Mouse (Mus musculus): ENCODE data around the gene P4ha2. TPM values are rescaled to one million over a fixed set of nuclear protein-coding genes. Genes with fewer than 3 reads are reported as not detected.

Gene P4ha2
- total RNA-seq, 1 experiment from 2014 or later, result 0.18 TPM

DNA sequence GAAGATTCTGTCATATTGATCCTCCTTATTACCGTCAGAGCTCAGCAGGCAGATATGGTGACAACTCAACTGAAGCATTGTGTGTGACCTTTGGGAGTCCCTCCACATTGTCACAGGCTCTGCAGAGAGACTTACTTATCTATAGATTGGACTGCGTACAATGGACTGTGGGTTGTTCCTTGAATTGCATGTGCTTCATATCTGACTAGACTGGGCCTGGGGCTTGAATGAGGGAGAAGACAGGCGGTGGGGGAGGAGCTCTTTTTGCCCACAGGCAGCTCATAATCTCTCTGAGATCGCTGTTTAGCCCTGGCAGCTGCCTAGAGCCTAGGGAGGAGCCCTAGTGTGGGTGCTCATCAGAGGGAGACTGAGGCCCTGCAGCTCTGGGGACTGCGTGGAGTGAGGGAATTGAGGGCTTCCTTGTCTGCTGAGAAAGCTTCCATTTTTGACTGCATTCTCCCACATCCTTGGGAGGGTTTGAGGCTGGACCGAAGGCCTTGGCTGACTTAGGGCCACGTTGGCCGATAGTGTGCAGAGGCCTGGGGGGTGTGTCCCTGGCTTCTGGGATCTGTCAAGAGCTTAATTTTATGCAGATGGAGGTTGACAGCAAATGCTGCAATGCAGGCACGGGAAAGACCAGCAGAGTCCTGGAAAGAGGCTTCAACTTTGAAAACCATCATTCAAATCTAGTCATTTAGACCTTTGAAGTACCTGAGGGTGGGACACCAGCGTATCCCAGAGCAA lies 3.0 kb downstream of the P4ha2 start:
- ATAC-seq (replicated peaks; ENCODE audit: low read depth, poor library complexity, severe bottlenecking), result no peak

DNA sequence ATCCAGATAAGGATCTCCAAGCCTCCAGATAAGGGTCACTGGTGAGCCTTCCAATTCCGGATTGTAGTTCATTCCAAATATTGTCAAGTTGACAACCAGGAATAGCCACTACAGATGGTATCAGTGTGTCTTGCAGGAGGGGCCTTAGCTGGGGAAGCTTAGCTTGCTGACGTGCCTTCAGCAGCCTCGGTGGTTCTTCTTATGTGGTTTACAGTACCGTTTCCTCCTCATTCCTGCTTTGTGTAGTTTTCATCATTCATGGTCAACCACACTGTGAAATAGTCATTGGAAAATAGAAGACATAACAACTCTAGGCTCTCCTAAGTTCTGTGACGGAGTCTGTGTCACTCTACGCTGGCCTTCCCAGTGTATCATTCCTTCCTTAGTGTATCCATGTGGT lies 5.1 kb downstream of the P4ha2 start:
- ATAC-seq (replicated peaks; ENCODE audit: low read depth, poor library complexity, severe bottlenecking), result no peak

DNA sequence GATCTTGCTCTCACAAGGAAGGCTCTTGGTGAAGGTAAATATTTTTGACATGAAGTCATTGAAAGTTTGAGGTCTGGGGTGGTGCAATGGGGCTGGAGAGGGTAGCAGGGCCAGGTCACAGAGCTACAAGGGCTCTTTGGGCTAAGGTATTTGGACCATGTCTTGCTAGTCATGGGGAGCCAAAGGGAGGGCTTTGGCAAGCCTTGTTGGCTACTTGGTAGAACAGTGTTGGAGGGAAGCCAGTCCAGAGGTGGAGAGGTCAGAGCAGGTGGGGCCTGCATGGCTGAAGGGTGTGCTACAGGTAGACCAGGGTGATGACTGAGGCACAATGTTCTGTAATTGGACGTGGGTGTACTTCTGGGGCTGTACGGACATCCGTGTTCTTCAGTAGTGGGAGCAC lies 6.8 kb downstream of the P4ha2 start:
- no peak for ATAC-seq (replicated peaks; ENCODE audit: low read depth, poor library complexity, severe bottlenecking)

DNA sequence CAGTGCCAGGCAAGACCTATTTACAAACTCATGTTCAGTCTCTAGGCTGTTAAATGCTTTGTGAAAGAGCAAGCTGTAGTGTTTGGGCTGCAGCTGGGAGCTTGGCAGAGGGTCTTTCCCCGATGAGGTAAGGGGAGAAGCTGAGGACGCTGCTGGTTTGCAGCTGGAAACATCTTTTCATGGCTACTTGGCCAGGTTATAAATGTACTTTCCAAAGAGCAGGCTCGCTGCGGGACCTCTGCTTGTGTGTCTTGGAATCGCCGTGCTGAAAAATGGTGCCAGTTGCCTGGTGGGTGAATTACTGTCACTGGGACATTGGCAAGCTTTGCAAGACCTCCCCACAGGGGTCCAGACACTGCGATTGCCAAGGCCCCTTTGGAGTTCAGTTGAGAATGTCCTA lies 7.3 kb downstream of the P4ha2 start:
- ATAC-seq (replicated peaks; ENCODE audit: low read depth, poor library complexity, severe bottlenecking), result no peak

DNA sequence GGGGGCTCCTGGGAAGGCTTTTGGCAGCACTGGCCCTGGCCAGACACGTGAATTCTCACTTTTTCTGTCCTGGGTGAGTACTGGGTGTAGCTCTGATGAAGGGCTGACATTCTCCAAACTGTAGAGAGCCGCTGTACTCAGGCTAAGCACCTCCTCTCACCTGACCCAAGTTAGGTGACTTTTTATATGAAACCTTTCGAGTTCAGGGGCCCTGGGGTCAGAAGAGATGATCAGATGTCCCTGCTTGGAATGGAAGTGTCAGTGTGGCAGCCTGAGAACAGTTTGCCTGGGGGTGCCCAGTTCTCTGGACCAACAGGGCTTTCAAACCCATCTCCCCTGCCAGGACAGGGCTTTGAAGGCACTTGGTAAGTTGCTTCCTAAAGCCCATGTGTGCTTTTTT lies 8.2 kb downstream of the P4ha2 start:
- no peak for ATAC-seq (replicated peaks; ENCODE audit: low read depth, poor library complexity, severe bottlenecking)

DNA sequence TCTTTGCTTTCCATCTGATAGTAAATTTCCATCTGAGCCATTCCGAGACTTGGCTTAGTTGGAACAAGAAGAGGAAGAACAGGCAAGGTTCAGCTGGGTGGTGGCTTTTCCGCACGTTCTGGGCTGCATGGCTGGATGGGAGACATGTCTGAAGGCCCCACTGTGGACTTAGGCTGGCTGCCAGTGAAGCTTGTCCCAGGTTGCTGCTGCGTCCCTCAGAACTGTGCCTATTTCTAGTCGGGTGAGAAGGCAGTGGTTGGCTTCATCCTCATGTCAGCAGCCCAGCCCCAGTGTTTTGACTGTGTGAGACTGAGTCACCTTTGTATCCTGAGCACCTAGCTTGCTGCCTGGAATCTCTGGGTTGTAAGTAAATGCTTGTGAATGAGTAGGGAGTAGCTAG lies 9.0 kb downstream of the P4ha2 start:
- no peak for ATAC-seq (replicated peaks; ENCODE audit: low read depth, poor library complexity, severe bottlenecking)

DNA sequence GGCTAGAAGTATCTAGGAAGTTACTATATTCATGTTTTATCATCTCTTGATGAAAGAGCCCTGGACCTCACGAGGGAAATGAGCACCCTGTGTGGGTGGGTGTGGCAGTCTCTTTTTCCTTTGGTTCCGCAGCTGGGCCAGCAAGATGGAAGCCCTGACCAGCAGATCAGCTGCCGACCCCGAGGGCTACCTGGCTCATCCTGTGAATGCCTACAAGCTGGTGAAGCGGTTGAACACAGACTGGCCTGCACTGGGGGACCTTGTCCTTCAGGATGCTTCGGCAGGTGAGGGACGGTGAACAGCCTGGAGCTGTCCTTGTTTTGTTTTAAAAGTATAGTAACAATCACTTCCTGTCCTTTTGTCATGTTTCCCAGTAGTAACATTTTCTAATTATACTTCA lies 11.4 kb downstream of the P4ha2 start:
- no peak for ATAC-seq (replicated peaks; ENCODE audit: low read depth, poor library complexity, severe bottlenecking)

DNA sequence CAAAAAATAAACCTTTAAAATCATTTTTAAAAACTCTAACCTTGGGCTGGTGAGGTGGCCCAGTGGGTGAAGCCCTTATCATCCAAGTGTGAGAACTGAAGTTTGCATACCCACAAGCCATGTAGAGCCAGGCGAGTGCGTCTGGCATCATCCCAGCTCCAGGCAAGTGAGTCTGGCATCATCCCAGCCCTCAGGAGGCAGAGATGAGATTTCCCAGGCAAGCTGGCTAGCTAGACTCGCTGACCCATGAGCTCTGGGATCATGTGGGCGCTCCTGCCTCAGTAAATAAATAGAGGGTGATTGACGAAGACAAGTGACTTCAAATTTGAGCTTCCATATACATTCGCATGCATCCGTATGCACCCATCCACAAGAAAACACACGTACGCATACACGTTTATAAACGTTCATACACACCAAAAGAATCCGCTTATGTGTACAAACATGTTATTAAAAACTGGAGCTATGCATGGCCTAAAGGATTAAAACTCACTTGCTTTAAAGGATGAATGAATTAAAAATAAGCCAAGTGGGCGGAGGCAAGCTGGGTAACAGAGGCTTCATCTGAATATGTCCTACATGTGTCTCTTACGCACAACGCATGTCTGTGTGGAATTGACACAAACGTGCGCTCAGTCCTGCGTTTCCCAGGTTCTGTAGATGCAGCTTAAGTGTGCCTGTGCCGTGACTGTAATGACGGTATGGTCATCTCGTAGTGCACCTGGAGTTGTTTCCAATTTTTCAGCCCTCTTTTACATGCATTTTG lies 12.3 kb downstream of the P4ha2 start:
- no peak for ATAC-seq (replicated peaks; ENCODE audit: low read depth, poor library complexity, severe bottlenecking)

DNA sequence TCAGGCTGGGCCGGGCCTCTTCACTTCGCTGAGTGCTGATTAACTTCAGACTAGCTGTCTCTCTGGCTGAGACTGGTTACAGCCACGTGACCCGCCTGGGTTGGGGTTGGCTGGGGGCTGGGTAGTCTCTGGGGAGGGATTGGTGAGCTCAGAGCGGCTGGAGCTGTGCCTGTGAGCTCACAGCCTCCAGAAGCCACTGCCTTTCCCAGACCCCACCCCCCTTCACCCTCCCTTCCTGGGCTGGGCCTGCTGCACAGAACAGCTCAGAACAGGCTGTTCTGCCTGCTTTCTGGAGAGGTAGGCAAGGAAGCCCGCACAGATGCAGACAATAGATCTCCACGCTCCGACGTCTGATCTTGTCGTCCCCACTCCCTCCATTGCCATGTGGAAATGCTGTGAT lies 13.0 kb downstream of the P4ha2 start:
- peak; percentile 93 for ATAC-seq (replicated peaks; ENCODE audit: low read depth, poor library complexity, severe bottlenecking)

DNA sequence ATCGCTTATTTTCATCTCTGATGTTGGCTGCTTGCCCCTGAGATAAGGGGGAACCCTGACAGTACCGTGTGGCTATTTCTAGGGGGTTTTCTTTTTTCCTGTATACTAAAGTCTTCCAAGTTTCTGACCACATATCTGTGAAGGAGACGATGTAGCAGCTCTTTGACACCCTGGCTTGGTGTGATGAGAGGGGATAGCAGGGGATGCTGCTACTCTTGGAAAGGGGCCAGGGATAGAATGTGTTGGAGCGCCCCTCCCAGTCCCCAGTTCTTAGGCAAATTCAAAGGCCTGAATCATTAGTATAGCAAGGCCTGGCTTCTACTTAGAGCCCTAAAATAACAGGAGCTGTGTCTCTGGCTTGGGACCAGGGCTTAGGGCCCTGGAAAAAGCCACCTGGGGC lies 13.5 kb downstream of the P4ha2 start:
- ATAC-seq (replicated peaks; ENCODE audit: low read depth, poor library complexity, severe bottlenecking), result no peak

DNA sequence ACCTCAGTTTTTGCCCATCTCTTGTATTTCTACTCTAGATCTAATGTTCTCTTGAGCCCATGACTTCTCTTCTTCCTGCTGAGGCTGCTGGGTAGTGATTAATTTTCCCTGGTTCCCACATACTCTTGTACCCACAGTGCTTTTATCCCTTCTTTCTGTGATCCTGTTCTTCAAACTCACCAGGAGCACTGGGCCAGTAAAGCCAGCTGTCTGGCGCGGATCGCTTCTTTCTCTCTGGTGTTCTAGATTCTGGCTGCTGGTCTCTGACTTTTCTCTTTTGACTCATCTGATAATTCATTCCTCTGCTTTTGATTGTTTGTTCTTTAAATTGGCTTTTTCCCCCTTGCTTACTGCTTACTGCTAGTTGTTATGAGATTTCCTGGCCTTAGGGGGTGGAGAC lies 14.9 kb downstream of the P4ha2 start:
- no peak for ATAC-seq (replicated peaks; ENCODE audit: low read depth, poor library complexity, severe bottlenecking)

DNA sequence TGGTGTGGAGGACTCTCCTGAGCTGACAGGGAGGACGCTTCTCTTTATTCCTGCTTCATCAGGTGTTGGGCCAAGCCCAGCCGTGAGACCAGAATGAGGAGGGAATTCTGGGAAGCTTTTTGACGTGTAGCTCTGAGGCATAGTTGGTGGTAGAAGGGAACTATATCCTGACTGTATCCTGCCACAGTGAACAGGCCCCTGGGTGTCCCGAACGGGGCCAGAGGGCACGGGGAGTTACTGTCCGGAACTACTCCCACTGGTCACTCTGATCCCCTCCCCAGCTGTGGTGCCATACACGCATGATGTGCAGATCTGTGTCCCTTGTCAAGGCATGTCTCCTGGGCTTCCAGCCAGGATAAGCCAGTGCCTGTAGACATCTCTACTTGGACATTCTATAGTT lies 15.4 kb downstream of the P4ha2 start:
- no peak for ATAC-seq (replicated peaks; ENCODE audit: low read depth, poor library complexity, severe bottlenecking)

DNA sequence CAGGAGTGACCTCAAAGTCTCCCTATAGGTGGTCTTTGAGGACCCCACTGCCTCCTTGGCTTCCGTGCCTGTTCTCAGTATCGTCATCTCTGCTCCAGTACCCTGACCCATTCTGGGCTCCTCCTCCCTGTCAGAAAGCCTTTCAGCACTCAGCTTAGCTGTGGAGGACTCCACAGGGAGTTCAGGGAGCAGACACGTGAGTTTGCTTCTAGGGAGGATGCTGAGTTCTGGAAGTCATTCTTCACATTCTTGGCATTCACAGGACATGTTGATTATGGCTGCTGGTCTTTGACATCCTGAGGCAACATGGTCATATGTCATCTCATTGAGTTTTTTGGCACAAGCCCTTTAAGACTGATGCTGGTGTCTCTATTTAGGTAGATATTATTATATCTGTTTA lies 16.0 kb downstream of the P4ha2 start:
- ATAC-seq (replicated peaks; ENCODE audit: low read depth, poor library complexity, severe bottlenecking), result no peak

DNA sequence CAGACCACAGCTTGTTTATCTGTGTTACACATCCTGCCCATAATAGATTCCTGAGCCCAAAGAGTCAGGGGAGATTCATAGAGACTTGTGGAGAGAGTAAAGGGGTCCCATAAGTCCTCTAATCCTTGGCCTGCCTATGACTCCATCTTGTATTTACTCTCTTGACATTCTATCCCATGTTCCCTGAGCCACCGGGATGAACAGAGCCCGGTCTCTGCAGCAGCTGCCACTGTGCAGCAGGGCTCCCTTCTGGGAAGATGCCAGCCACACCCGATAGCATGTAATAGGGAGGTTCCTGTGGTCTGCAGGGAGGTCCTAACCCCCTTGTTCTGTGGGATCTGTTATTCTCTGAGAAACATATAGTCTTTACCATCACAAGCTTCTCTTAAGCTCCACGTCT lies 16.5 kb downstream of the P4ha2 start:
- ATAC-seq (replicated peaks; ENCODE audit: low read depth, poor library complexity, severe bottlenecking), result no peak

DNA sequence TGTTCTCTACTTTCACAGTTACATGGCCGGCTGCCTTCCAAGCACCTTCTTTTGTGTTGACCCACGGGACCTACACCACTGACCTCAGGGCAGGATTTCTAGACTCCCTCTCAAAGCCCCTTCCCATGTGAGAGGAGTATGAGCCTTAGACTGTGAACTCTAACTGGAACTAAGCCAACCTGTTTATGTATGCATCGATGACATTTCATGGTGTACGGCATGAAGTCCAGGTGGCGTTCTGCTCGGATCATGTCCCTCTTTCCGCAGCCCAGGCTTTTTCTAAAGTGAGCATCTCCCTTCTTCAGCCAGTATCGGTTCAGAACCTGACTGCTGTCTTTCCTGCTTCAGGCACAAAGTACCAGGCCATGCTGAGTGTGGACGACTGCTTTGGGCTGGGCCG lies 17.2 kb downstream of the P4ha2 start:
- ATAC-seq (replicated peaks; ENCODE audit: low read depth, poor library complexity, severe bottlenecking), result no peak

DNA sequence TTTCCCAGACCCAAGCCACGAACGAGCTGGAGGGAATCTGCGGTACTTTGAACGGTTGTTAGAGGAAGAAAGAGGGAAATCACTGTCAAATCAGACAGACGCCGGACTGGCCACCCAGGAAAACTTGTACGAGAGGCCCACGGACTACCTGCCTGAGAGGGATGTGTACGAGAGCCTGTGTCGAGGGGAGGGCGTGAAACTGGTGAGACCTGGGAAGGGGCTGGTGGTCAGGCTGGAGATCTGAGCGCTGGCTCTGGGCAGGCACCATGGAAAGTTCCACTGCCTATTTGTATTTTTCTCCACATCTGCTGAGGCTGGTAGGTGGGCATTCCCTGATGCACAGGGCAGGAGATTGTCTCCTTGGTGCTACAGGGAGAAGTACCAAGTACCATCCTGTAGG lies 19.2 kb downstream of the P4ha2 start:
- ATAC-seq (replicated peaks; ENCODE audit: low read depth, poor library complexity, severe bottlenecking), result no peak

DNA sequence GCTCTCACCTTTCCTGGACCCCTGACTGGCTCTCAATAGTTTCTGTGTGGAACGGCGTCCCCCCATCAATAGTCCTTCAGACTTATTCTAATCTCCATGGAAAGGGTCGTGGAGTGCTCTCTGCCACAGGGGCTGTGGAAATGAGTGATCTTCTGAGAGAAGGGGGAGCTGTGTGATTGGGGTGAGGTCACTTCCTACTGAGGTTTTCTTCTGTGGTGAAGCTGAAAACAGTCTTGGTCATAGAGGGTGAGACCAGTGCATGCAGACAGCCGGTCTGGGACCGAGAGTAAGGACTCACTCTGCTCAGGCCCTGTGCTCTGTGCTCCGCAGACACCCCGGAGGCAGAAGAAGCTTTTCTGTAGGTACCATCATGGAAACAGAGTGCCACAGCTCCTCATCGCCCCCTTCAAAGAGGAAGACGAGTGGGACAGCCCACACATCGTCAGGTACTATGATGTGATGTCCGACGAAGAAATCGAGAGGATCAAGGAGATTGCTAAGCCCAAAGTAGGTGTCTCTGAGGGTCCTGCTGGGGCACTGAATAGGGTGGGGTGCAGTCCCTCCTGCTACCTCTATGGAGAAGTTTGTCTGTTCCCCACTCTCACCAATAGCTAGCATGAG lies 20.0 kb downstream of the P4ha2 start:
- ATAC-seq (replicated peaks; ENCODE audit: low read depth, poor library complexity, severe bottlenecking), result peak; percentile 70

DNA sequence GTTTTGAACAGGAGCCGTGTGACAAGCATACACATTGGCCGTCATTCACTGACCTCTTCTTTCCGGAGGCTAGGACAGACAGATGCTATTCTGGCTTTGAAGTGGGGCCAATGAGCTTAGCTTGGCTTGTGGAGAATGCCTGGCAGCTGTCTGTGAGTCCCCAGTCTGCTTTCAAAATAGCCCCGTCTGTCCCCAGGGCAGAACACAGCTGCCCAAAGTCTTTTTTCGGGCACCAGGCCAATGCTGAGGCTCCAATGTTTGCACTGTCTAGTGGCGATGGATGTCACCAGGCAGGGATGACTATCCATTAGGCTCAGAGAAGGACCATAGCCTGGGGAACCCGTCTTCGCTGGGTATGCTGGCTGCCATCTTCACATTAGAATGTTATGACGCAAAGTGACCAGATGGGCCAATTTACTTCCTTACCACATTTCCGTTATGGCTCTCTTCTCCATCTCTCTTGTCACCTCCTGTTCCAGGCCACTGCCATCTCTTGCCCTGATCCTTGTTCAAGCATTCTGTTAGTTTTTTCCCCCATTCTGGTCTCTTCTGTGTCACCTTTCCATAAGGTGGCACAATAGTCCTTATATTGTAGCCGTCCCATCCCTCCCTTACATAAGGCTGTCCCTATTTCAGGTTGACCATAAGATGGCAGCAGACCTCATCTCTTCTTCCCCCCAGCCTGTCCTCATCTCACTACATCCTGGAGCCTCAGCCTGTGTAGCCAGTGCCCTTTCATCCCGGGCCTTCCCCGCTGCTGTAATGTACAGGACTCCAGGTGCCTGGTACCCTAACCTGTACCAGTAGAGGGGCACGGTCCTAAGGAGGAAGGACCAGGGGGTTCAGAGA lies 22.7 kb downstream of the P4ha2 start:
- no peak; the same call in 1 of the 2 replicates for ATAC-seq (replicated peaks; ENCODE audit: low read depth, poor library complexity, severe bottlenecking)

DNA sequence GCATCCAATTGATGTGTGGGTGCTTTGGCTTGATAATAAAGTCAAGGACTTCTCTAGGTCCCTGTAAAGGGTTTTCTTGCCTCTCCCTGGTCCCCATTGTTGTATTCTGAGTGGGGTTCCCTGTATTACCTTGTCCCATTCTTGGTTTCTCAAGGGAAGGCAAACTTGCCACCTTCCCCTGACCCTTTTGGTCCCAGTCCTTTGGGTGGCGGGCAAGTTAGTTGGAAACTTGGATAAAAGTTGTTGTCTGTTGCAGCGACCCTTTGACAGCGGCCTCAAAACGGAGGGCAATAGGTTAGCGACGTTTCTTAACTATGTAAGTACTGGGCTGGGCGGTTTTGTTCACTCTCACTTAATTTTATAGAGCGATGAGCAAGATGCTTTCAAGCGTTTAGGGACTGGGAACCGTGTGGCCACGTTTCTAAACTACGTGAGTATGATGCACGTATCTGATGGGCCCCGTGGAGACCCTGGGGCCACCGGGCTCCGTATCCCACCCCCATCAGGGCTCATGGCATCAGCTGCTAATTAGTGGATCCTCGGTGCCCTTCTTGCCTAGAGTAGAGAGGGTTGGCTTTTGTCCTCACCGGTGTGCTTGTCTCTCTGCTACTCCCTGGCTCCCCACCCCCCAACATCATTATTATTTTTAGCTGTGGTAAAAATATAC lies 26.2 kb downstream of the P4ha2 start:
- no peak for ATAC-seq (replicated peaks; ENCODE audit: low read depth, poor library complexity, severe bottlenecking)
